Mouse (Mus musculus) heart, embryonic 10.5 days (tissue): ENCODE results near the gene Itgb6. TPM values are rescaled to one million over a fixed set of nuclear protein-coding genes. Genes with fewer than 3 reads are reported as not detected.
A peak's percentile ranks its signal among the peaks of the same experiment; 100 is the strongest.

ENCODE experiments used
- DNase-seq: peaks from one replicate; pipeline ENCODE4 v3.0.0-alpha.2; 2017; ENCODE audit warnings: low spot score
- H3K27ac ChIP-seq: fragments of 300-500 bp; sonication (generic); 2 replicates; pipeline ENCODE4 v1.5.1; 2016; ENCODE audit warnings: mild to moderate bottlenecking
- H3K27me3 ChIP-seq: fragments of 300-500 bp; sonication (generic); 2 replicates; pipeline ENCODE4 v1.6.1; 2016; ENCODE audit warnings: mild to moderate bottlenecking; ENCODE audit not compliant: poor library complexity, insufficient read depth, severe bottlenecking
- H3K36me3 ChIP-seq: fragments of 300-500 bp; sonication (generic); 2 replicates; pipeline ENCODE4 v1.6.1; 2016; ENCODE audit warnings: mild to moderate bottlenecking, moderate library complexity
- H3K4me1 ChIP-seq: fragments of 300-500 bp; sonication (generic); 2 replicates; pipeline ENCODE4 v1.6.1; 2016; ENCODE audit warnings: mild to moderate bottlenecking
- H3K4me3 ChIP-seq: fragments of 300-500 bp; sonication (generic); 2 replicates; pipeline ENCODE4 v1.5.1; 2016; ENCODE audit warnings: mild to moderate bottlenecking, moderate library complexity
- H3K9me3 ChIP-seq: fragments of 300-500 bp; sonication (generic); 2 replicates; pipeline ENCODE4 v1.6.1; 2016; ENCODE audit warnings: mild to moderate bottlenecking, moderate library complexity
- WGBS: fragments of 180-500 bp; shearing (Covaris S2); methylation state at CpG from one replicate; pipeline ENCODE4 v1.1.7; 2016; 5-methylcytosine and 5-hydroxymethylcytosine counted together
- polyA plus RNA-seq: library from polyadenylated mRNA; unstranded; fragments of >200 nt; fragmentation: Nextera tagmentation; extraction: Ambion mirVana; gene quantifications from 2 replicates; pipeline ENCODE4 v1.2.1, GENCODE M21; 2016

Itgb6 gene
- polyA plus RNA-seq, 1 experiment from 2014 or later = 0.46 TPM

DNA sequence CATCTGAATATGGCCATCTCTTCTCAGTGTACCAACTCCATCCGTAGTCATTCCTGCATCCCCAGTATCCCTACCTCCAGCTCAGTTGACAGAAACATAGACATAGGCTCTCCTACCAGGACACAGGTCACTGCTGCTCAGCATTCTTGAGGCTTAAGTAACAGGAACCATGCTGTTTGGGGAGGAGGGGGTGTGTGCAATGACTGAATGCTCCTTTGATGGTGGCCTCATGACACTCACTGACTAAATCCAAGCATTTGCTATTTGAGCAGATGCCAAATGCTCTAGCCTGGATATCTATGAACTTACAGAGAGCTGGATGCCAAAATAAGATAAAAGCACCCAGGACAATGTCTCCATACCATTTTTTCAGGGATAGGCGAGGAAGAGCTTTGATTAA lies 2.2 kb upstream of the Itgb6 start:
- Histone ChIP-seq H3K9me3 (no peaks in the 10 kb centered on the region), H3K27me3 (no peaks in the 10 kb centered on the region), H3K27ac (no peak overlapping the region), H3K36me3 (no peaks in the 10 kb centered on the region), H3K4me3 (no peak overlapping the region), H3K4me1 (peaks cover 34% of the 10 kb centered on the region)
- no peak for DNase-seq
- WGBS = 78% methylated on average over 2 of the region's 2 CpGs

DNA sequence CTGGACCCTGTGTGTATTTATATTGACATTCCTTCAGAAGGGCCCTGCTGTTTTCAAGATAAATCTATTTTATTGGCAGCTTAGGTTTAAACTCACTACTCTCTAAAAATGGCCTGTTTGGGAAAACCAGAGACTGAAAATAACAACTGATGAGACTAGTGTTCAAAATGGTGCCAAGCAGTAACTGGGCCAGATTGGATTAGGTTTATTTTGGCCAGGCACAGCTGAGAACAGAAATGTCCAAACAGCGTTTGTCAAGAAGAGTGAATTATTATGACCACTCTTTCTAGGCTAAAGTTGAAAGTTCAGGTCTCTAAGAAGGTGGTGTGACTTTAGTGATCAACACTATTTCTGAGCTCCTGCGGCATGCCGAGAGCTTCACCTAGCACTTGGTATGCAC lies 524 bp upstream of the Itgb6 start:
- H3K27ac ChIP-seq = no peak overlapping the region; the same call in 1 of the 2 replicates
- no peaks in the 10 kb centered on the region for H3K9me3 ChIP-seq
- no peak for DNase-seq
- no peaks in the 10 kb centered on the region for H3K27me3 ChIP-seq
- peaks cover 23% of the 10 kb centered on the region; the same call in 1 of the 2 replicates for H3K4me1 ChIP-seq
- H3K4me3 ChIP-seq = no peak overlapping the region
- 86% methylated on average over 3 of the region's 3 CpGs for whole genome bisulfite sequencing
- no peaks in the 10 kb centered on the region for H3K36me3 ChIP-seq

DNA sequence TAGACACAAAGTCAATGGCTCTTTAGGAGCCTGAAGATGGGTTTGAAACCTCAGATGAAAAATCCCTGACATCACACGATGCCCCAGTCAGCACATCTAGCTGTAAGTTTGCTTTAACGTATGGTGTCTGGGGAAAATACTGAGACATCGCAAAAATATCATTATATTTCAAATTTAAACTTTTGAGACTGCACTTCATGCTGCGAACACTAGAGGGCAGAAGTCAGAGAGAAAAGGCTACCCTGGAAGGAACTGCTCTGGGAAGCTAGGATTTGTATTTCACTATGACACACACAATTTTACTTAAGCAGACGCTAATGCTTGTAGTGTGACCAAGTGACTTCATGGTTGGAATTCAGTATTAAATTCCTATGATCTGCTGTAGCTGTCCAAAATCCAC lies 1.5 kb downstream of the Itgb6 start:
- Histone ChIP-seq H3K27me3 (no peaks in the 10 kb centered on the region), H3K36me3 (no peaks in the 10 kb centered on the region), H3K27ac (peak overlapping the region; percentile 38; the same call in 1 of the 2 replicates), H3K4me3 (no peak overlapping the region), H3K9me3 (no peaks in the 10 kb centered on the region), H3K4me1 (peaks cover 25% of the 10 kb centered on the region)
- 29% methylated on average over 5 of the region's 5 CpGs for WGBS
- DNase-seq = no peak

DNA sequence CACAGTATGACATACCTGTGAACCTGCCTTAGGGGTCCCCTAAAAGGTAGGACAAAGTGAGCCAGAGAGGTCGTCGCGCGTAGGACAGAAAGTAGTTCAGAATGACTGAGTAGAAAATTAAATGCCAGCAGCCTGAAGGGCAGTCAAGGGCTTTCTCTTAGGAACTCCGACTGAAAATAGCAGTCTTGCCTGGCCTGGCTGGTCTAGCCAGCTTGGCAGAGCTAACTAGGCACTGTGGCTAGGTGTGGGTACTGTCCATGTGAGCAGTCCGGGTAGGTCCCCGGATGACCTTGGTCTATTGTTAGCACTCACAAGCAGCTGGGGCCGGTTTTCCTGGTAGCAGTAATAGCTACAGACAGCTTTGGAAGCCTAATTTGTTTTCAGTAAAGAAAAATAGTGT lies 2.2 kb downstream of the Itgb6 start:
- H3K4me3 ChIP-seq = no peak overlapping the region
- peaks cover 32% of the 10 kb centered on the region for H3K4me1 ChIP-seq
- no peaks in the 10 kb centered on the region for H3K27me3 ChIP-seq
- WGBS = 64% methylated on average over 8 of the region's 8 CpGs
- H3K27ac ChIP-seq = peak overlapping the region; percentile 38
- no peak for DNase-seq
- H3K36me3 ChIP-seq = no peaks in the 10 kb centered on the region
- no peaks in the 10 kb centered on the region for H3K9me3 ChIP-seq

DNA sequence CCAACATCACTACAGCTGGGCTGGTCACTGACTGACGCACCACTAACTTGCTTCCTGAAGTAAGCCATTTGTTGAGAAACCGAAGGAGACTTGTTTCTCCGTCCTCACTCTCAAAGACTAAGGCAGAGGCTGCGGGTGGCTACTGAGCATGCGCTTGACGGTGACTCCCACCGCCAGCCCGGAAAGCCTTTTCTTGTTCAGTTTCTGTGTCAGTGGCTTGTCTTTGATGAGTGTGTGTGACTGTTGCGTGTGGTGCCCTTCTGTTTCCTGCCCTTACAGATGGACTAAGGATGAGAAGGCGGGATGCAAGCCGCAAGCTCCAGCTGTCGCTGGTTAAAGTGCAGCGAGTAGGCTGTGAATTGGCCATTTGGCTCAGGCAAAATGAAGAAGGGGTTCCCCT lies 5.1 kb downstream of the Itgb6 start:
- no peaks in the 10 kb centered on the region for H3K27me3 ChIP-seq
- H3K27ac ChIP-seq = peak overlapping the region; percentile 49
- H3K4me3 ChIP-seq = no peak overlapping the region
- no peaks in the 10 kb centered on the region for H3K36me3 ChIP-seq
- DNase-seq = no peak
- peaks cover 46% of the 10 kb centered on the region for H3K4me1 ChIP-seq
- WGBS = 62% methylated on average over 13 of the region's 13 CpGs
- no peaks in the 10 kb centered on the region for H3K9me3 ChIP-seq

DNA sequence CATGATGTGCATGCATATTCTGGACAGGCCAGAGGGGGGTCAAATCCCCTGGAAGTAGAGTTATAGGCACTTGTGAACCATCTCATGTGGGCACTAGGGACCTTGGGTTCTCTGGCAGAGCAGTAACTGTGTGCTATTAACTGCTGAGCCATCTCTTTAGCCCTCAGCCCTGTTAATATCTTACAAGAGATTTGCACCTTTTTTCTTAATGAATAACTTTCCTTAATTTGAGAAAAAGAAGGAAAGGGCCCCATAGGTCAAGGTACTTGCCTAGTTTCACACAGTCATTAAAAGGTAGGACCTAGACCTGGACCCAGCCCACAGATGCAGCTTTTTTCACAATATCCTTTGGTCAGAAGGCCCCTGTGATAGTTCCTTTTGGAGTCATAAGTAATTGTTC lies 5.9 kb downstream of the Itgb6 start:
- no peak overlapping the region for H3K4me3 ChIP-seq
- no peaks in the 10 kb centered on the region for H3K9me3 ChIP-seq
- H3K36me3 ChIP-seq = no peaks in the 10 kb centered on the region
- no peak for DNase-seq
- no peaks in the 10 kb centered on the region for H3K27me3 ChIP-seq
- H3K27ac ChIP-seq = no peak overlapping the region
- peaks cover 50% of the 10 kb centered on the region for H3K4me1 ChIP-seq

DNA sequence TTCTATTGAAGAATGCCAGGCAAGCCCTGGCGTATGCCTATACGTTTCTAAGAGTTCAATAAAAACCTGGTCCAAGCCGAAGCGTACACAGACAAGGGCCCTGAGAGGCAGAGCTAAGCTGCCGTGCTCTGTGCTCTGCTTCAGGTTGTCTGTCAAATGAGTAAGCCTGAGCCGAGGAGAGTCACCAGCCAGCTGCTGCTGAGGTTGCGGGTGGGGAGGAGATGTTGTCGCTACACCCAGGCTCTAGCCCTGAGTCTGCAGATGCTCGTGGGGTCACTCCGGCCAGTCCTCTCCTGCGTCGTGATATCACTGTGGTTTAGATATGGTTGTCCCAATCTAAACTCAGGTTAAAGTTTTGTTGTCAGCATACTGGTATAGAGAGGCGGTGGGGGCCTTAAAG lies 6.7 kb downstream of the Itgb6 start:
- 64% methylated on average over 13 of the region's 13 CpGs for WGBS
- H3K27ac ChIP-seq = peak overlapping the region; percentile 56; the same call in 1 of the 2 replicates
- H3K4me3 ChIP-seq = no peak overlapping the region
- no peaks in the 10 kb centered on the region for H3K9me3 ChIP-seq
- H3K27me3 ChIP-seq = no peaks in the 10 kb centered on the region
- no peaks in the 10 kb centered on the region for H3K36me3 ChIP-seq
- DNase-seq = no peak
- peaks cover 55% of the 10 kb centered on the region for H3K4me1 ChIP-seq

DNA sequence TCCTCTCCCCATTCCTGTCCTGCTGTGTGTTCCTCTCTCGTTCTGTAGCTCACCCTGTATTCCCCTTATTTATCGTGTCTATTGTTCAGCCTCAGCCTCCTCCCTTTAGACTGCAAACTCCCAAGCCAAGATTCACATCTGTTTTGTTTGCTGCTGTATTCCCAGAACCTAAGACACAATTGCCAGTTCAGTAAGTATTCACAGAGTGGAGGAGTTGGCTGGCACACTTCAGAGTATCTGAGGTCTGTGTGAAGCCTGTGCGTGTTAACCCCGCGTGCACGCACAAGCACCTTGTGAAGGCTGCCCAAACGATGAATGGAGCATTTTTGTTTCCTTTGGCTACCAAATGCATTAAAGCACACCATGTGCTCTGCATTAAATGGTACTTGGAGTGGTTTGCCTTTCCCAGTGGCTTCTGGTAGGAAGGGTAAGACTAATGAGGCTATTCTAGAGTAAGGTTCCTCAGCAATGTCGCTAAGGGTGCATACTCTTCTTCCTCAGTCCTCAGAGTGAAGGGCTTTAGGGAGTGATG lies 7.4 kb downstream of the Itgb6 start:
- Histone ChIP-seq H3K9me3 (no peaks in the 10 kb centered on the region), H3K4me1 (peaks cover 53% of the 10 kb centered on the region), H3K4me3 (no peak overlapping the region), H3K36me3 (no peaks in the 10 kb centered on the region), H3K27me3 (no peaks in the 10 kb centered on the region), H3K27ac (peak overlapping the region; percentile 56; the same call in 1 of the 2 replicates)
- WGBS = 74% methylated on average over 8 of the region's 8 CpGs
- no peak for DNase-seq

DNA sequence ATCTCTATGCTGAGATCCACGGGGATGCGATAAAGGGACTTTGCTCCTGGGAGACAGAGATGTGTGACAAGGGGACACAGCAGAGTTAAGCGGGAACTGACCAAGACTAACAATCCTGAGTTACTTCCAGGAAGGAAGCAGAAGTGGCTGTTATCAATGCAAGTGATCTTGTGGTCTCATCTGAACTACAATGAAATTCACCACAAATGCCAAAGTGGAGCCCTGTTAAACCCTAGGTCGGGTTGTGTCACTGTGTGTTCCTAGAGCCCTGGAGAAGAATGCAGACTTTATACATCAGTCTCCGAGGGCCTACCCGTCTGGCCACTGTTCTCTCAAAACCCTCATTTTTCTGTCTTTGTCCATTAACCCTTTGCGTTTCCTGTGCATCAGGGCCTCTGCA lies 8.0 kb downstream of the Itgb6 start:
- Histone ChIP-seq H3K27me3 (no peaks in the 10 kb centered on the region), H3K9me3 (no peaks in the 10 kb centered on the region), H3K27ac (peak overlapping the region; percentile 56; the same call in 1 of the 2 replicates), H3K36me3 (no peaks in the 10 kb centered on the region), H3K4me1 (peaks cover 53% of the 10 kb centered on the region), H3K4me3 (no peak overlapping the region)
- WGBS = 56% methylated on average over 7 of the region's 7 CpGs
- DNase-seq = no peak

DNA sequence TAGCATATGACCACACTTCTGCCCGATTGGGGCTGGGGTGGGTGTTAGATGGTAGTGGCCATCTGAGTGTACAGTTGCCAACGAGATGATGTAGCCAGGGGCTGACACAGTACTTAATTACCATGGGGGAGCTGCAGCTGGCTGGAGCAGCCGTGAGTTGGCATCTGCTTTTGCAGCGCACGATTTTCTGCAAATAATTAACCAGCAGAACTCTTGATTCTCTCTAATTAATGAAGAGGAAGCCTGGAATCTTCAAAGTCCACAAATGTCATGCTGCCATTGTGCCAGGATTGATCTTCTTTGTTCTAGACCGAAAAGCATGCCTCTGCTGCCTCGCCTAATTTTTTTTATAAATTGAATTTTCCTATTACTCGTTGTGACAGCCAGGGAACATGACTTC lies 8.6 kb downstream of the Itgb6 start:
- no peak for DNase-seq

DNA sequence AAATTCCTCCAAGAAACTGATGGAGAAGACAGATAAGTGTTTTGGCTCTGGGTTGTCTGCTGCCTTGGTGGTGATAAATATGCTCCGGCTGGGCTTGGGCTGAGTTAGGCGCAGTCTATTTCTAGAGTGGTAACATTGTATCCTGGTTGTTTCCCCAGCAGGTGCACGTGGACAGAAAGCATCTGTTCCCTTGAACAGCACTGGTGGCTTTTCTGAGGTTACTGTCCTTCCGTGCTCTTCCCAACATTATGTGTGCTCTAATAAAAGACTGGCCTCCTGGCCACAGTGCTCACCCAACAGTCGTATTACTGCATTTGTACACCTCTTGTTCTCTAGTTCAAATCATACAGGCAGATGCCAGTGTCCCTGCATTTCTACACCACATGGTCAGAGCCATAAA lies 9.6 kb downstream of the Itgb6 start:
- 73% methylated on average over 5 of the region's 5 CpGs for WGBS
- DNase-seq = no peak
- no peaks in the 10 kb centered on the region for H3K9me3 ChIP-seq

More for the DNA sequence above, 8.6 kb downstream of the Itgb6 start:
- WGBS = 78% methylated on average over 8 of the region's 8 CpGs
- Histone ChIP-seq H3K27me3 (no peaks in the 10 kb centered on the region), H3K36me3 (no peaks in the 10 kb centered on the region), H3K4me1 (peaks cover 56% of the 10 kb centered on the region), H3K4me3 (no peak overlapping the region), H3K27ac (no peak overlapping the region), H3K9me3 (no peaks in the 10 kb centered on the region)

DNA sequence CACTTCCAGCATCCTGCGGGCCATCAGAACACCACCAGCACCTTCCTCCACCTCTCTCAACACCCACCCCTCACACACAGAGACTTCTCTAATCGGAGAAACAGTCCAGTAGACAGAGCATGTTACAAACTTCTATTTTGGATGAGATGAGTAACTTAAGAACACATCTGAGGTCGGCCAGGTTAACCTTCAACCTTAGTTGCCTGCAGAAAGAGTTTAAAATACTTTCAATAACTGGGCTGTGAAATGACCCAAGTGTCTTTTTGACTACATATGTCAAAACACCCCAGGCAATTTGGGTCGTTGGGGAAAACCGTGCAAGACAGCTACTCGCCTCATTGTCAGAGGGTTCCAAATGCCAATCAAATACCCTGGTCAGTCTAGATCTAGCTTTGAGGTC lies 10.0 kb downstream of the Itgb6 start:
- no peaks in the 10 kb centered on the region for H3K36me3 ChIP-seq
- peak overlapping the region; percentile 80; the same call in 1 of the 2 replicates for H3K27ac ChIP-seq
- WGBS = 73% methylated on average over 6 of the region's 6 CpGs
- no peak for DNase-seq
- H3K4me3 ChIP-seq = no peak overlapping the region
- peaks cover 62% of the 10 kb centered on the region for H3K4me1 ChIP-seq
- no peaks in the 10 kb centered on the region for H3K27me3 ChIP-seq
- no peaks in the 10 kb centered on the region for H3K9me3 ChIP-seq

More for the DNA sequence above, 9.6 kb downstream of the Itgb6 start:
- Histone ChIP-seq H3K36me3 (no peaks in the 10 kb centered on the region), H3K27ac (0 out of 2 replicates have a peak overlapping the region, but pooled peaks have one; percentile 17), H3K27me3 (no peaks in the 10 kb centered on the region), H3K4me3 (no peak overlapping the region), H3K4me1 (peaks cover 62% of the 10 kb centered on the region)

DNA sequence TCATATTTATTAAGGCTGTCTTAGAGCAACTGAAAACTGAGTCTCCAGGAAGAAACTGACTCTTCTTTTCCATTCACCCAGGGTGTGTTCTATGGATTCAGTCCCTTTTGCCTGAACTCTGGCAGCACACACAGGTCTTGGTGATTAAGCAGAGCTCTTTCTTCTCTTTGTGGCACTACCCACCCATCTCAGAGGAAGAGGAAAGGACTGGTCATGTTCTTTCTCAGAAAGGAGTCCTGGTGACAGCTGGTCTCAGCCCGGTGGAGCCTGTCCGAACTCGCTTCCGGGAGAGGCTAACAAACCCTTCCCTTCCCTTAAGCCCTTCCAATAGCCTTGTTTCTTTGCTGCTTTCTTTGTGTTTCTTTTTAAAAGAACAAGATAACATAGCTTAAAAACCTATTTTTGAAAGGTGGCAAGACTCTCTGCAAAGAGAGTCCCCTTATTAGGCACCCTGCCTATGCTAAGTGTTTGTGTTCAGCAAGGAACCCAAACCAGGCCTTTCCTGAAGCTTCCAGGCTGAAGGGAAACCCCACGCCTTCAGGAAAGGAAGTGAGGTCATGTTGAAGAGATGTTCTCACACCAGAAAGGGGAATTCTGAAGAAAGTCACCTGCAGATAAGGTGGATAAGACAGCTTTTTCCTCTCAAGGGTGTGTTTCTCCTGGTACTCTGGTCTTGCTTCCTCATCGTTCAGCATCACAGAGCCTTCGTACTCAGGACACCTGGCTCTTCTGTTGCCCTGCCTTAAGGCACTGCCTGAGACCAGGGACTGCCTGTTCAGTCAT lies 11.2 kb downstream of the Itgb6 start:
- no peaks in the 10 kb centered on the region for H3K9me3 ChIP-seq
- 56% methylated on average over 7 of the region's 7 CpGs for WGBS
- H3K27me3 ChIP-seq = no peaks in the 10 kb centered on the region
- H3K4me3 ChIP-seq = no peak overlapping the region
- peak overlapping the region; percentile 80; the same call in 1 of the 2 replicates for H3K27ac ChIP-seq
- no peak for DNase-seq
- H3K36me3 ChIP-seq = no peaks in the 10 kb centered on the region
- H3K4me1 ChIP-seq = peaks cover 62% of the 10 kb centered on the region
